Mouse (Mus musculus) thymus, adult 2 months (tissue): ENCODE measurements around the gene Ptbp3. TPM values are rescaled to one million over a fixed set of nuclear protein-coding genes. Genes with fewer than 3 reads are reported as not detected.
A peak's percentile ranks its signal among the peaks of the same experiment; 100 is the strongest.

Experiments
- DNase-seq: peaks from one replicate; pipeline ENCODE4 v3.0.0; 2021
- H3K27ac ChIP-seq: fragments of 200-500 bp; 2 replicates; pipeline ENCODE4 v1.5.1; 2012; ENCODE audit warnings: low read length, control low read depth; ENCODE audit not compliant: control insufficient read depth, insufficient read depth
- H3K27me3 ChIP-seq: fragments of 200-500 bp; 2 replicates; pipeline ENCODE4 v1.6.1; 2012; ENCODE audit warnings: mild to moderate bottlenecking, low read length, moderate library complexity, mixed read lengths; ENCODE audit not compliant: control insufficient read depth, insufficient read depth
- H3K36me3 ChIP-seq: fragments of 200-500 bp; 2 replicates; pipeline ENCODE4 v1.6.1; 2012; ENCODE audit warnings: mild to moderate bottlenecking, low read length, moderate library complexity; ENCODE audit not compliant: control insufficient read depth, insufficient read depth
- H3K4me1 ChIP-seq: fragments of 200-500 bp; replicated peaks from 2 replicates; pipeline ENCODE4 v1.6.1; 2012; ENCODE audit warnings: low read length; ENCODE audit not compliant: control insufficient read depth, insufficient read depth
- H3K4me3 ChIP-seq: fragments of 200-500 bp; 2 replicates; pipeline ENCODE4 v1.5.1; 2012; ENCODE audit warnings: mild to moderate bottlenecking, low read length, control low read depth, moderate library complexity; ENCODE audit not compliant: control insufficient read depth, insufficient read depth
- CTCF ChIP-seq: fragments of 200-500 bp; IDR thresholded peaks from 2 replicates; pipeline ENCODE4 v1.5.1; 2012; ENCODE audit warnings: mild to moderate bottlenecking, control low read depth, low read length, moderate library complexity, borderline replicate concordance; ENCODE audit not compliant: control insufficient read depth, poor library complexity, insufficient read depth; ENCODE audit errors: extremely low read depth
- POLR2A ChIP-seq: fragments of 200-500 bp; IDR thresholded peaks from 2 replicates; pipeline ENCODE4 v1.6.1; 2012; ENCODE audit warnings: mild to moderate bottlenecking, low read length, control low read depth, moderate library complexity; ENCODE audit not compliant: control insufficient read depth, poor library complexity, insufficient read depth; ENCODE audit errors: extremely low read depth
- WGBS: fragments of 180-500 bp; shearing (Covaris S2); methylation state at CpG from one replicate; pipeline ENCODE4 v1.1.7; 2018; 5-methylcytosine and 5-hydroxymethylcytosine counted together
- polyA plus RNA-seq: library from polyadenylated mRNA; depleted of rRNA; stranded (reverse); fragments of >200 nt; gene quantifications from 2 replicates; pipeline ENCODE4 v1.2.3, GENCODE M21; 2012

Ptbp3 gene
- polyA plus RNA-seq, 1 experiment, result 90.4 TPM

GRCm38 (mm10) chr4:59444994-59445393, 104.2 kb downstream of the Ptbp3 start:
- TF ChIP-seq CTCF (no peak), POLR2A (no peak)
- Histone ChIP-seq H3K27me3 (no peaks in the 10 kb centered on the region), H3K27ac (peak overlapping the region; percentile 66), H3K4me3 (no peak overlapping the region), H3K4me1 (peaks cover 27% of the 10 kb centered on the region), H3K36me3 (no peaks in the 10 kb centered on the region)
- 13% methylated on average over 3 of the region's 3 CpGs for WGBS
- DNase-seq, result no peak

- H3K4me3 ChIP-seq, result no peak overlapping the region
- WGBS, result 6% methylated on average over 4 of the region's 4 CpGs
- no peaks in the 10 kb centered on the region for H3K27me3 ChIP-seq
- no peaks in the 10 kb centered on the region for H3K36me3 ChIP-seq
- DNase-seq, result peak; percentile 57
- H3K27ac ChIP-seq, result peak overlapping the region; percentile 72
- peaks cover 28% of the 10 kb centered on the region for H3K4me1 ChIP-seq
- TF ChIP-seq CTCF, result no peak
- TF ChIP-seq POLR2A, result no peak
Observed at GRCm38 (mm10) chr4:59444085-59444484, 105.1 kb downstream of the Ptbp3 start.

- no peaks in the 10 kb centered on the region for H3K36me3 ChIP-seq
- peaks cover 38% of the 10 kb centered on the region for H3K4me1 ChIP-seq
- no peak overlapping the region for H3K4me3 ChIP-seq
- no peaks in the 10 kb centered on the region for H3K27me3 ChIP-seq
- TF ChIP-seq POLR2A, result no peak
- no peak for TF ChIP-seq CTCF
- no peak for DNase-seq
- 10% methylated on average over 1 of the region's 1 CpGs for WGBS
- peak overlapping the region; percentile 65; the same call in 1 of the 2 replicates for H3K27ac ChIP-seq
Observed at GRCm38 (mm10) chr4:59441265-59441664, 107.9 kb downstream of the Ptbp3 start.

- WGBS, result 72% methylated on average over 2 of the region's 2 CpGs
- Histone ChIP-seq H3K27ac (no peak overlapping the region), H3K27me3 (no peaks in the 10 kb centered on the region), H3K36me3 (no peaks in the 10 kb centered on the region), H3K4me1 (peaks cover 30% of the 10 kb centered on the region), H3K4me3 (no peak overlapping the region)
- DNase-seq, result no peak
- TF ChIP-seq CTCF (no peak), POLR2A (no peak)
Observed at GRCm38 (mm10) chr4:59439960-59440359, 109.2 kb downstream of the Ptbp3 start.

- H3K4me1 ChIP-seq, result peaks cover 26% of the 10 kb centered on the region
- H3K27ac ChIP-seq, result peak overlapping the region; percentile 19; the same call in 1 of the 2 replicates
- H3K4me3 ChIP-seq, result no peak overlapping the region
- H3K27me3 ChIP-seq, result no peaks in the 10 kb centered on the region
- no peaks in the 10 kb centered on the region for H3K36me3 ChIP-seq
- DNase-seq, result no peak
- WGBS, result 3% methylated on average over 5 of the region's 5 CpGs
- TF ChIP-seq POLR2A (no peak), CTCF (no peak)
Observed at GRCm38 (mm10) chr4:59439041-59439440, 110.1 kb downstream of the Ptbp3 start.

- DNase-seq, result peak; percentile 74
- Histone ChIP-seq H3K36me3 (no peaks in the 10 kb centered on the region), H3K27ac (peak within 1 kb of the TSS; percentile 19), H3K4me3 (peak within 1 kb of the TSS; percentile 54), H3K4me1 (peaks cover 21% of the 10 kb centered on the region), H3K27me3 (no peaks in the 10 kb centered on the region)
- WGBS, result under 1% methylated on average over 75 of the region's 75 CpGs
- TF ChIP-seq CTCF, result 0 out of 2 replicates have a peak, but pooled peaks have one; percentile 19
- TF ChIP-seq POLR2A, result peak; percentile 39; the same call in 1 of the 2 replicates
Observed at GRCm38 (mm10) chr4:59437990-59438854, 110.9 kb downstream of the Ptbp3 start, which contains the start of gene Susd1. Gene Susd1 (minus strand): TSS chr4:59438633.
